Mouse (Mus musculus) ES-Bruce4 (cell line): ENCODE measurements at regions not wholly inside any gene's neighbourhood (a gene's known extent, or its start where the extent isn't known, plus 50 kb on each side); places are given as distances from the start of the nearest gene placed in this dataset.

Experiments used
- H3K27ac ChIP-seq: 2 replicates; pipeline ENCODE4 v1.5.1; 2012; ENCODE audit warnings: low read length, inconsistent platforms; ENCODE audit not compliant: insufficient read depth
- H3K27me3 ChIP-seq: 2 replicates; pipeline ENCODE4 v1.6.1; 2012; ENCODE audit warnings: mild to moderate bottlenecking, low read length, inconsistent platforms; ENCODE audit not compliant: control insufficient read depth, poor library complexity, insufficient read depth, severe bottlenecking
- H3K36me3 ChIP-seq: 2 replicates; pipeline ENCODE4 v1.6.1; 2012; ENCODE audit warnings: inconsistent platforms, mild to moderate bottlenecking, low read length, moderate library complexity; ENCODE audit not compliant: control insufficient read depth, poor library complexity, insufficient read depth, severe bottlenecking
- H3K4me1 ChIP-seq: one replicate; pipeline ENCODE4 v1.8.1; 2011; ENCODE audit warnings: low read length; ENCODE audit not compliant: control insufficient read depth, insufficient read depth
- H3K4me3 ChIP-seq: 2 replicates; pipeline ENCODE4 v1.5.1; 2011; ENCODE audit warnings: low read depth, mild to moderate bottlenecking, low read length
- H3K9ac ChIP-seq: 2 replicates; pipeline ENCODE4 v1.6.1; 2012; ENCODE audit warnings: low read depth, mild to moderate bottlenecking, inconsistent platforms; ENCODE audit not compliant: poor library complexity, severe bottlenecking
- H3K9me3 ChIP-seq: replicated peaks from 2 replicates; pipeline ENCODE4 v1.6.1; 2012; ENCODE audit warnings: mild to moderate bottlenecking, low read length, inconsistent platforms; ENCODE audit not compliant: control insufficient read depth, poor library complexity, insufficient read depth, severe bottlenecking
- CTCF ChIP-seq: IDR thresholded peaks from one replicate; pipeline ENCODE4 v1.8.1; 2011; ENCODE audit warnings: low read depth, low read length
- EP300 ChIP-seq: IDR thresholded peaks from 2 replicates; pipeline ENCODE4 v1.6.1; 2011; ENCODE audit warnings: low read depth, low read length; ENCODE audit not compliant: insufficient read depth
- POLR2A ChIP-seq: IDR thresholded peaks from one replicate; pipeline ENCODE4 v1.8.1; 2011; ENCODE audit warnings: low read length; ENCODE audit not compliant: insufficient read depth

- no peaks in the 10 kb centered on the region for H3K4me1 ChIP-seq
- no peak for TF ChIP-seq EP300
- TF ChIP-seq POLR2A, result no peak
- TF ChIP-seq CTCF, result no peak
- no peak overlapping the region for H3K9ac ChIP-seq
- no peak overlapping the region for H3K27ac ChIP-seq
- no peak overlapping the region for H3K4me3 ChIP-seq
- H3K9me3 ChIP-seq, result no peaks in the 10 kb centered on the region
- H3K27me3 ChIP-seq, result no peaks in the 10 kb centered on the region
- no peaks in the 10 kb centered on the region for H3K36me3 ChIP-seq
These were observed 217.1 kb upstream of the Kif2a start for GRCm38 (mm10) chr13:107239035-107239387.

DNA sequence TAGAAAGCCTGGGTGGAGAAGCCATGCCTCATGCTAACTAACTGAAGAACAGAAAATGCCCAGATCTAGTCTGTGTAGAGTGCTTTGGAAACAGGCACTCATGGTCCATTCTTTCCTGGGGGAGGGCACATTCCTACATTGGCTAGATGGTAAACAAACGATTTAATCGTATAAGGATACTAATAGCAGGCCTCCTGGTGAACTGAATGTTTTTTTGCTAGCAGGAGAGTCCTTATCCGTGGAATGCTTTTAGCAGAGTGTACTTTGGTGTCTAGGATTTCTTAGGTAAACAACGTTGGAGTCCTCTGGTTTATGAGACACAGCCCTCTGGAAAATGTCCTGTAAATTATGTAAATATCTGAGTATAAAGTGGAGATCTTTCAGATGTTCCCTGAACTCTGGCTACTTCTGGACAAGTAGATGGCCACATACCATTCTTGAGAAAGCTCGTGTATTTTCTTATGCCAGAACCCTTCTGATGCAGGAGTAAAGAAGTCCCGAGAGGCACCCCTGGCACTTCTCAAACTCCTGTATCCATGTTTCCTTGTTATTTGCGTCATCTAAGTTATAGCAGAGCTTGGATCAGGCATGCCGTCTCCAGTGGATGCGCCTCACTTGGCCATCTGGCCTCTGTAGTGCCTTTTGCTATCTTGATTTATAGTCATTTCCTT, 216.6 kb upstream of the Kif2a start:
- H3K9ac ChIP-seq, result no peak overlapping the region
- H3K27me3 ChIP-seq, result no peaks in the 10 kb centered on the region
- TF ChIP-seq POLR2A (no peak), EP300 (no peak), CTCF (no peak)
- no peak overlapping the region for H3K4me3 ChIP-seq
- no peaks in the 10 kb centered on the region for H3K36me3 ChIP-seq
- H3K9me3 ChIP-seq, result no peaks in the 10 kb centered on the region
- no peaks in the 10 kb centered on the region for H3K4me1 ChIP-seq
- no peak overlapping the region for H3K27ac ChIP-seq

DNA sequence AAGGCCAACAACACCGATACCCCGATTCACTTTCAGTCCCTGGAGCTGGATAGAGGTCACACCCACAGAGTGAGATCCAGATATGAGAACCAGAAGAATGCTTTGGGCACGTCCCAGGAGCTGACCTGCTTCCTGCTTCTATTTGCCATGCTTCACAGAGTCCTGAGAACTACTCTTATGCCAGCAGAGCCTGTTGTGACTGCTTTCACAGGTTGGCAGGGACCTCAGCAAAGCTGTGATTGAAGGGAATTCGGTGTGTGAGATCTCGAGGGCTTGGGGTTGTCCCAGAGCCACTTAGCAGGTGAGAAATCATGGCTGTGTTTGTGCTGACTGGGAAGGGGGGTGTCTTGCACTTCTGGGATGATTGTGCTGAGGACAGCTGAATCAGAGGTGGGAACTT, 197.5 kb upstream of the Kif2a start:
- H3K27ac ChIP-seq, result no peak overlapping the region
- H3K4me3 ChIP-seq, result no peak overlapping the region
- TF ChIP-seq POLR2A (no peak), EP300 (no peak), CTCF (no peak)
- H3K9me3 ChIP-seq, result no peaks in the 10 kb centered on the region
- no peaks in the 10 kb centered on the region for H3K27me3 ChIP-seq
- no peak overlapping the region for H3K9ac ChIP-seq
- no peaks in the 10 kb centered on the region for H3K4me1 ChIP-seq
- H3K36me3 ChIP-seq, result no peaks in the 10 kb centered on the region

DNA sequence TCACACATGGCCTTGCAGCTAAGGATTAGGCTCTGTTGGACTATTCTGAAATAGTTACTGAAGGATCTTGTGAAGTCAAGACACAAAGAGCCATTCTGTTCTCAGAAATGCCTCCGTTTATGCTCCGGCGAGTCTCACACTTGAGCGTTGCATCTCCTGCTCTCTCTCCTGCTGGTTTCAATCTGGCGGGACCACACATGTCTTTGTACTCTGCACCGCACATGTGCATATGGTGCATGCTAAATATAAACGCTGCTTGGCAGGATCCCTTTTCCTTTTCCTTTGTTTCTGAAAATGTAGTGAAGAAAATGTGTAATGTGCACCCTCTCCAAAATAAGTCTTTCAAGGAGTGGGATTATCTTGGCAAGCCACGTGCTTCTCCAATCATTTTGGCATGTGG, 196.4 kb upstream of the Kif2a start:
- no peak overlapping the region for H3K27ac ChIP-seq
- H3K36me3 ChIP-seq, result no peaks in the 10 kb centered on the region
- no peaks in the 10 kb centered on the region for H3K27me3 ChIP-seq
- no peak overlapping the region for H3K4me3 ChIP-seq
- H3K9me3 ChIP-seq, result no peaks in the 10 kb centered on the region
- TF ChIP-seq CTCF (no peak), POLR2A (no peak), EP300 (no peak)
- no peak overlapping the region for H3K9ac ChIP-seq
- H3K4me1 ChIP-seq, result no peaks in the 10 kb centered on the region

- H3K4me3 ChIP-seq, result no peak overlapping the region
- H3K9me3 ChIP-seq, result no peaks in the 10 kb centered on the region
- no peaks in the 10 kb centered on the region for H3K27me3 ChIP-seq
- H3K9ac ChIP-seq, result no peak overlapping the region
- TF ChIP-seq CTCF (no peak), POLR2A (no peak), EP300 (no peak)
- H3K27ac ChIP-seq, result no peak overlapping the region
- no peaks in the 10 kb centered on the region for H3K4me1 ChIP-seq
- H3K36me3 ChIP-seq, result no peaks in the 10 kb centered on the region
These were observed 195.9 kb upstream of the Kif2a start for GRCm38 (mm10) chr13:107217825-107218224.

DNA sequence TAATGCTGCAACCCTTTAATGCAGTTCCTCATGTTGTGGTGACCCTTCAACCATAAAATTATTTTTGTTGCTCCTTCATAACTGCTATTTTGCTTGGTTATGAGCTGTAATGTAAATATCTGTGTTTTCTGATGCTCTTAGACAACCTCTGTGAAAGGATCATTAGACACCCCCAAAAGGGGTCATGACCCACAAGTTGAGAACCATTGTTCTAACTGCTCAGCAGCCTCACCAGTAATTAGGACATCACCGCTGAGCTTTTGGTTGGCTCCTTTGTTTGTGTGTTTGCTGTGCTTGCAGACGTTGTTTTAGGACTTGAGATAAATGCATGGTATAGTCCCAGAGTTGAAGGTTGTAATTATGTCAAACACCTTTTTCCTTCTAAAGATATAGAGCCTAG, 191.4 kb upstream of the Kif2a start:
- no peak for TF ChIP-seq POLR2A
- TF ChIP-seq CTCF, result no peak
- TF ChIP-seq EP300, result no peak
- Histone ChIP-seq H3K27ac (no peak overlapping the region), H3K36me3 (no peaks in the 10 kb centered on the region), H3K9me3 (no peaks in the 10 kb centered on the region), H3K27me3 (no peaks in the 10 kb centered on the region), H3K4me1 (no peaks in the 10 kb centered on the region), H3K9ac (no peak overlapping the region), H3K4me3 (no peak overlapping the region)
